Mouse (Mus musculus) limb, embryonic 14.5 days (tissue): ENCODE measurements at regions not wholly inside any gene's neighbourhood (a gene's known extent, or its start where the extent isn't known, plus 50 kb on each side); places are given as distances from the start of the nearest gene placed in this dataset.
A peak's percentile ranks its signal among the peaks of the same experiment; 100 is the strongest.

ENCODE experiments used
- ATAC-seq: fragments of 200-750 bp; cut with Nextera tagmentation; 2 replicates; pipeline ENCODE4 v1.8.0; 2017; ENCODE audit warnings: low read depth, moderate number of reproducible peaks, moderate TSS enrichment; ENCODE audit not compliant: low FRiP score
- DNase-seq: peaks from one replicate; pipeline ENCODE4 v3.0.0-alpha.2; 2015; ENCODE audit warnings: low spot score
- H3K27ac ChIP-seq: fragments of 300-500 bp; sonication (generic); replicated peaks from 2 replicates; pipeline ENCODE4 v1.5.1; 2014; ENCODE audit warnings: low read depth, mild to moderate bottlenecking, low read length, moderate library complexity, mixed read lengths
- H3K27me3 ChIP-seq: fragments of 300-500 bp; sonication (generic); 2 replicates; pipeline ENCODE4 v1.6.1; 2014; ENCODE audit warnings: low read length, mixed read lengths; ENCODE audit not compliant: control insufficient read depth, insufficient read depth
- H3K36me3 ChIP-seq: fragments of 300-500 bp; sonication (generic); 2 replicates; pipeline ENCODE4 v1.6.1; 2014; ENCODE audit warnings: mild to moderate bottlenecking, low read length, moderate library complexity, mixed read lengths; ENCODE audit not compliant: control insufficient read depth, insufficient read depth
- H3K4me1 ChIP-seq: fragments of 300-500 bp; sonication (generic); 2 replicates; pipeline ENCODE4 v1.6.1; 2014; ENCODE audit warnings: antibody characterized with exemption, low read length, mixed read lengths; ENCODE audit not compliant: control insufficient read depth, insufficient read depth
- H3K4me2 ChIP-seq: fragments of 300-500 bp; sonication (generic); replicated peaks from 2 replicates; pipeline ENCODE4 v1.6.1; 2014; ENCODE audit warnings: low read depth, mild to moderate bottlenecking, low read length, moderate library complexity; ENCODE audit not compliant: severe bottlenecking
- H3K4me3 ChIP-seq: fragments of 300-500 bp; sonication (generic); replicated peaks from 2 replicates; pipeline ENCODE4 v1.5.1; 2014; ENCODE audit warnings: low read length
- H3K9ac ChIP-seq: fragments of 300-500 bp; sonication (generic); 2 replicates; pipeline ENCODE4 v1.6.1; 2014; ENCODE audit warnings: mild to moderate bottlenecking, low read depth, low read length, moderate library complexity; ENCODE audit not compliant: severe bottlenecking
- H3K9me3 ChIP-seq: fragments of 300-500 bp; sonication (generic); 2 replicates; pipeline ENCODE4 v1.6.1; 2016; ENCODE audit warnings: low read length; ENCODE audit not compliant: control insufficient read depth
- POLR2A ChIP-seq: fragments of 200-500 bp; IDR thresholded peaks from 2 replicates; pipeline ENCODE4 v1.8.0; 2012; ENCODE audit warnings: inconsistent platforms, mild to moderate bottlenecking, moderate library complexity, borderline replicate concordance; ENCODE audit not compliant: insufficient read depth, insufficient read length; ENCODE audit errors: extremely low read depth
- WGBS: fragments of 180-500 bp; shearing (Covaris S2); extraction: QIAGEN DNeasy Blood & Tissue Kit; methylation state at CpG from one replicate; pipeline ENCODE4 v1.1.7; 2014; 5-methylcytosine and 5-hydroxymethylcytosine counted together

GRCm38 (mm10) chr3:41234994-41235393 lies 152.1 kb upstream of the Pgrmc2 start:
- H3K9me3 ChIP-seq: no peaks in the 10 kb centered on the region
- H3K36me3 ChIP-seq: no peaks in the 10 kb centered on the region
- no peaks in the 10 kb centered on the region for H3K27me3 ChIP-seq
- no peak for ATAC-seq
- 79% methylated on average over 9 of the region's 9 CpGs for WGBS
- H3K4me3 ChIP-seq: no peak overlapping the region
- no peaks in the 10 kb centered on the region for H3K4me1 ChIP-seq
- H3K4me2 ChIP-seq: no peak overlapping the region
- TF ChIP-seq POLR2A: no peak
- H3K9ac ChIP-seq: no peak overlapping the region
- no peak for DNase-seq
- no peak overlapping the region for H3K27ac ChIP-seq

- H3K4me1 ChIP-seq: no peaks in the 10 kb centered on the region
- ATAC-seq (no peak), DNase-seq (no peak)
Observed at GRCm38 (mm10) chr3:41234191-41234590, 151.3 kb upstream of the Pgrmc2 start.

GRCm38 (mm10) chr3:41233439-41233838 lies 150.6 kb upstream of the Pgrmc2 start:
- TF ChIP-seq POLR2A: no peak
- Histone ChIP-seq H3K4me2 (no peak overlapping the region), H3K27ac (no peak overlapping the region), H3K36me3 (no peaks in the 10 kb centered on the region), H3K9me3 (no peaks in the 10 kb centered on the region), H3K4me3 (no peak overlapping the region), H3K27me3 (no peaks in the 10 kb centered on the region), H3K4me1 (0 out of 2 replicates have a peak, but pooled peaks cover 4% of the 10 kb centered on the region), H3K9ac (no peak overlapping the region)
- ATAC-seq (no peak), DNase-seq (no peak)
- WGBS: 64% methylated on average over 8 of the region's 8 CpGs

More at GRCm38 (mm10) chr3:41234191-41234590, 151.3 kb upstream of the Pgrmc2 start:
- 75% methylated on average over 7 of the region's 7 CpGs for WGBS
- H3K4me3 ChIP-seq: no peak overlapping the region
- H3K4me2 ChIP-seq: no peak overlapping the region
- H3K36me3 ChIP-seq: no peaks in the 10 kb centered on the region
- H3K9me3 ChIP-seq: no peaks in the 10 kb centered on the region
- H3K27ac ChIP-seq: no peak overlapping the region
- no peak overlapping the region for H3K9ac ChIP-seq
- TF ChIP-seq POLR2A: no peak
- H3K27me3 ChIP-seq: no peaks in the 10 kb centered on the region

- ATAC-seq: no peak
- Histone ChIP-seq H3K4me2 (no peak overlapping the region), H3K9me3 (no peaks in the 10 kb centered on the region), H3K27me3 (no peaks in the 10 kb centered on the region), H3K4me1 (0 out of 2 replicates have a peak, but pooled peaks cover 4% of the 10 kb centered on the region), H3K4me3 (no peak overlapping the region), H3K27ac (no peak overlapping the region), H3K36me3 (no peaks in the 10 kb centered on the region), H3K9ac (no peak overlapping the region)
- TF ChIP-seq POLR2A: no peak
- DNase-seq: no peak
- 83% methylated on average over 3 of the region's 3 CpGs for WGBS
Observed at GRCm38 (mm10) chr3:41230961-41231377, 148.1 kb upstream of the Pgrmc2 start.

GRCm38 (mm10) chr3:41229493-41229892 lies 146.6 kb upstream of the Pgrmc2 start:
- 80% methylated on average over 2 of the region's 2 CpGs for WGBS
- no peak for ATAC-seq

GRCm38 (mm10) chr3:41228536-41228935 lies 145.7 kb upstream of the Pgrmc2 start:
- no peaks in the 10 kb centered on the region for H3K9me3 ChIP-seq
- H3K27me3 ChIP-seq: no peaks in the 10 kb centered on the region
- no peak overlapping the region for H3K9ac ChIP-seq
- DNase-seq (peak; percentile 70), ATAC-seq (peak; percentile 76; the same call in 1 of the 2 replicates)
- no peaks in the 10 kb centered on the region for H3K36me3 ChIP-seq
- H3K4me1 ChIP-seq: 0 out of 2 replicates have a peak, but pooled peaks cover 4% of the 10 kb centered on the region
- 21% methylated on average over 7 of the region's 7 CpGs for WGBS
- no peak overlapping the region for H3K4me2 ChIP-seq
- no peak overlapping the region for H3K4me3 ChIP-seq
- H3K27ac ChIP-seq: no peak overlapping the region
- no peak for TF ChIP-seq POLR2A

More at GRCm38 (mm10) chr3:41229493-41229892, 146.6 kb upstream of the Pgrmc2 start:
- Histone ChIP-seq H3K36me3 (no peaks in the 10 kb centered on the region), H3K4me2 (no peak overlapping the region), H3K27ac (no peak overlapping the region), H3K9me3 (no peaks in the 10 kb centered on the region), H3K4me3 (no peak overlapping the region), H3K27me3 (no peaks in the 10 kb centered on the region), H3K9ac (no peak overlapping the region), H3K4me1 (0 out of 2 replicates have a peak, but pooled peaks cover 4% of the 10 kb centered on the region)
- no peak for TF ChIP-seq POLR2A
- no peak for DNase-seq
